Mouse (Mus musculus) cerebellum, adult 11-12 months (tissue): Measurements from ENCODE around the gene Zfp704.

Source experiments
- DNase-seq: peaks from one replicate; pipeline ENCODE4 v3.0.0; 2022

Gene Zfp704

GRCm38 (mm10) chr3:9512199-9512598, 97.7 kb downstream of the Zfp704 start:
- DNase-seq = no peak

DNA sequence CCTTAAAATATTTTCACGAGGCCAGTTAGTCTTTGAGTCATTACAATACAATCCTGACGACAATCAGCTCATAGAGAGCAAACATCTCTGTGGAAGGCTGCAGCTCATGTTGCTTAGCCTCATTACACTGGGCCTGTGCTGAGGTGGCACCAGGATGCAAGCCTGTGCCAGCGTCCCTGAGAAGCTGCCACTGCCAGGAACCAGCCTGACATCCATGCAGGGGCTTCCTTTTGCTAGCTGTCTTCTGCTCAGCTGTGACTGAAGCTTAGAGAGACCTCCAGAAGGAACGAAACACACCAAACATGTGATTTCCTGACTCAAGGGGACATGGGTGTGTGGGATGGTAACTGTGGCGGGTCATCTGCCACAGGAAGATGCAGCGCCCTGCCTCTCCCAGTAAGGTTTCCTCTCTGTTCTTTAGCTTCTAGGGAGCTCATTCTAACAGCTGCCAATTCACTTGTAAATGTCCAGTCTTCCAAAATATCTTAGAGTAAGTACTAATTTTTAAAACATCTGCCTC, 104.1 kb downstream of the Zfp704 start:
- no peak for DNase-seq

- no peak for DNase-seq
Measured at GRCm38 (mm10) chr3:9504371-9504770, 105.5 kb downstream of the Zfp704 start.

DNA sequence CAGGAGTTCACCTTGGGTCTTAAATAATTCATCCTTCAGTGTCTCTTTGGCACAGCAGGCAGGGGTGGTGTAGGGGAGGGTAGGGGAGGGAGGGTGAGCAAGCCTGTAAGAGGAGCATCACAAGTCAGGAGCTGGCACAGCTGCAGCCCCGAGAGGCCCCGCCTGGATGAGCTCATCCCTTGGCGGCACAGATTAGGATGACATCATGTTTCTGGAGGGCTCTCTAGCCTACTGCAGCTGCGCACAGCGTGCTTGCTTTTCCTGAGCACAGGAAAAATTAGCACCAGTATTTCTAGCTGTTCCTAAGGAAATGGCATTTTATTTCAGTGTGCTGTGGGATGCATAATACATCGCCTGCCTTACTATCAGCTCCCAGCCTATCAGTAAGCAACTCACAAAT, 109.2 kb downstream of the Zfp704 start:
- DNase-seq = peak; percentile 95

DNA sequence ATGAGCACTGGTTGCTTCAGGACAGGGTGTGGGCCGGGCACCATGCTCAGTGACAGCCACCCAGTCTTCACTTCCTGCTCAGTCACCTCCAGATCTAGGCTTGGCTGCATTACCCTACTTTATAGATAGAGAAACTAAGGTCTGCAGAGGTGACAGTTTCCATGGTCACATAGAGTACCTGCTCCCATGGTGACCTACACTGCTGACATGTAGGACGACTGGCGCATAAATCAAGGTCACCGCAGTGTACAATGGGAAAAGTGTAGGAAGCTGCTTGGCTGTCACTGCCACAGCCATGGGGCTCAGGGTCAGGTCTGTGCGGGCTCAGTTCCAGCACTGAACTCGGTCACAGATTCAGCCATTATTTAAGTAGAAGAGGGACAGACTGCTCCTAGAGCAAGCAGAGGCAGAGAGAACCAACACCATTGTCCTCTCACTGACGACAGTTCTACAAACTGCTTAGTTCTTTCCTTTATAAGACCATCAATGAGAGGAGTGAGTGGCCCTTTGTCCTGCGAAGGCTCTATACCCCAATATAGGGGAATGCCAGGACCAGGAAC, 109.8 kb downstream of the Zfp704 start:
- DNase-seq = peak; percentile 62

- no peak for DNase-seq
Measured at GRCm38 (mm10) chr3:9499489-9499888, 110.4 kb downstream of the Zfp704 start.

- DNase-seq = no peak
Measured at GRCm38 (mm10) chr3:9497260-9497659, 112.6 kb downstream of the Zfp704 start.

- no peak for DNase-seq
Measured at GRCm38 (mm10) chr3:9491766-9492283, 118.1 kb downstream of the Zfp704 start.

DNA sequence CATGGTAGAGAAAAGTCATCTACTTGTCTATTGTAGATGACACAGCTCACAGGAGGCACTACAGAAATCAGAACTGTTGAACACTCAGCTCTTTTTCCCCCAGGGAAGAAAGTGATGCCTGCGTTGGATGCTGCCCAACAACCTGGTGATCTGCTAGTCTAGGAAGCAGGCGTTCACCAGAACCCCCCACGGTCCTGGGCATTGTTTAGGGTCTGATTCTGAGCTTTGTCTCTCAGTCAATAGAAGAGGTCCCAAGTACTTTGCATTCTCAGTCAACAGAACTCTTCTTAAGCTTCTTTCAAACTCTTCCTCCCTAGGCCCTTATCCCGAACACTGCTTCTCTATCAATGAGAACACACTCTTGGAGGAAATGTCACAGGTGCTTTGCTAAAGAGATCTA, 122.2 kb downstream of the Zfp704 start:
- no peak for DNase-seq

DNA sequence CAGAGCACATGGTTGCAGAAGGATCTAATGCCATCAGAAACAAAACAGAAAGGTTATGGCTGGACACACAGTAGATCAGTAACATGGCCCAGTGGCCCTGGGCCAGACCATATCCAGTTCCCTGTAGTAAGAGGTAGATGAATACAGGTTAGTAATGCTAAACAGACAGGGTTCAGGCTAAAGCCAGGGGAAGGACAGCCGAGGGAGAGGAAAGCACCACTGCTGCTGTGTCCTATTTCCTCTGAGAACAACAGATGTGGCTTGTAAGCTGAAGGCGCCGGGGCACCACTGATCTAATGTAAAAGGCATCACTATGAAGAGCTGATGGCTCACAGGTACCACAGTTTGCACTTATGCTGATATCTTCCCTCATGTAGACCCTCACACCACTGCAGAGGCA, 124.4 kb downstream of the Zfp704 start:
- DNase-seq = no peak

GRCm38 (mm10) chr3:9481956-9482355, 127.9 kb downstream of the Zfp704 start:
- no peak for DNase-seq

DNA sequence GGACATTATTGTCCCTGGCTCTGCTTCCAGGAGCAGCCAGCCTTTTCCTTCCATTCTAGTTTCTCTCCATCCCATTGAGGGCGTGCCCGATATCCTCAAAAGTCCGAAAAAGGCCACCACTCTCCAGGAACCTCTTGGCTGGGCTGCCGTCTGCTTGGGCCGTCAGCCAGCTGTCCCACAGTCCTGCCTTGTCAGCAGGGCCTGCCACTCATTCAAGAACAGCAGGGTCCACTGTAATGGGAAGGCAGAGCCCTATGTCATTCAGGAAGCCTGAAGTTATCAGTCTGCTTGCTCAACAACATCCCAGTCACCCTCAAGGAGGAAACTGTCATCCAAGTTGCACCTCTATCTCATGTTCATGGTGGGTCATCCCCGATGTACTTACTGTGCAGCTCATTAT, 128.5 kb downstream of the Zfp704 start:
- DNase-seq = no peak

GRCm38 (mm10) chr3:9480936-9481335, 128.9 kb downstream of the Zfp704 start:
- DNase-seq = no peak

DNA sequence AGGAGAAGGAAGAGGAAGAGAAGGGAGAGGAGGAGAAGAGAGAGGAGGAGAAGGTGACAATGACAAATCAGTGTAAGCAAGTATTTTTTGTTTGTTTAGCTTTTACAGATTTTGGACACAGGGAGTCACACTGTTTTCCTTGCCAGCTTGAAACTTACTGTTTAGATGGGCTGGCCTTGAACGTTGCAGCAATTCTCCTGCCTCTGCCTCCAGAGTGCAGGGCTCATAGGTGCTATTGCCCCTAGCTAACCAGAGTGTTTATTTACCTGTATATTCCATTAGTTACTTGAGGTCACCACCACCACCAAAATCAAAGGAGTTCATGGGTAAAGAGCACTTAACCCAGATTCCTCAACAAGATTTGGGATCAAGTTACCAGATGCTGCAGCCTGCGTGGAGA, 132.5 kb downstream of the Zfp704 start:
- DNase-seq = no peak

DNA sequence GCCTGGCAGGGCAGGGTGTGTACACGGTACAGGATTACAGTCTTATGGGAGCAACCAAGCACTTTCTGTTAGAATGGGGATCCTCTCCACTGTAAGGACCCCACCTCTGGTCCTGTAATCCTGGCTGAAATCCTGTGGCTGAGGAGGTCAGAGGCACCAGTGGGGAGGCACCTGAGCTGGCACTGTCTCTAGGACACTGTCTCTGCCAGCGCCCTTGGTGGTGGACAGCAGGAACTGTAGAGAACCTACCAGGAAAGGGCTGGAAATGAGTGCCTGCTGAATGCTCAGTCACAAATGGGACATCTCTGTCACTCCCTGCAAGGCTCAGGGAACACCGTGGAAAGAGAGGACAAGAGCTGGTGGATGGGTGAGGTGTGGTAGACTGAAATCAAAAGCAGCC, 133.5 kb downstream of the Zfp704 start:
- no peak for DNase-seq

DNA sequence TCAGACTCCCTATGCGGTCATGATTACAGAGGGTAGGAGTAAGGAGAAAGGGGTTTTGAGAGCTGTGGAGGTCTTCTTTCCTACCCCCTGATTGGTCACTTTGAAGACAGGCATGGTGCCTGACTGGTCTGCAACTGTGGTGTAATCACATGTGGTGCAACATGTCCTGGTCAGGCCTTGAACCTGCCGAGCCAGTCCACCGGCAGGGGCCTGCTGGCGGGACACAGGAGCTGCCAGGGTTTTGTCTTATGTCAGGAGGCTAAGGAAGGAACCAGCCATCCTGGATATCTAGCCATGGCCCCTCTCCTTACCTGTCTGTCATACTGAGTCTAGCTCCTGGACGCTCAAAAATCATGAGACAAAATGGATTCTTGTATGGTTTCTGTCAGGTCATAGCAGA, 134.4 kb downstream of the Zfp704 start:
- no peak for DNase-seq

- no peak for DNase-seq
Measured at GRCm38 (mm10) chr3:9474331-9474730, 135.6 kb downstream of the Zfp704 start.

- no peak for DNase-seq
Measured at GRCm38 (mm10) chr3:9466287-9466686, 143.6 kb downstream of the Zfp704 start.

DNA sequence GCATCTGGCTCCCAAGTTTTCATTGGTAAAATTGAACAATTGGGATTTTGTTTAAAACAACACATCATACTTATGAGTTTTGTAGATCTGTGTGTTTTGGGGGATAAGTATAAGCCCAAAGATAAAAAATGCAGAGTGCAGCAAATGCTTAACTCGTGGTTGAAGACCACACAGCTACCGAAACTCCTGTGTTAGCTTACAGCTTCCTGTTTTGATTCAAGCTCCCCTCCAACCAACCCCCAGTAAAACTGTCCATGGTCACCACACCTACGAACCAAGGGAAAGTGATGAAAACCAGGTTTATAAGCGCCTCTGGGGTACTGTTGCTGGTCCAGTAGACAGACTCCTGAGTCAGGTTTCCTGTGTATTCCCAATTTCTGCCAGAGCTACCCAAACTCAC, 144.2 kb downstream of the Zfp704 start:
- no peak for DNase-seq

GRCm38 (mm10) chr3:9461660-9462059, 148.2 kb downstream of the Zfp704 start:
- no peak for DNase-seq

DNA sequence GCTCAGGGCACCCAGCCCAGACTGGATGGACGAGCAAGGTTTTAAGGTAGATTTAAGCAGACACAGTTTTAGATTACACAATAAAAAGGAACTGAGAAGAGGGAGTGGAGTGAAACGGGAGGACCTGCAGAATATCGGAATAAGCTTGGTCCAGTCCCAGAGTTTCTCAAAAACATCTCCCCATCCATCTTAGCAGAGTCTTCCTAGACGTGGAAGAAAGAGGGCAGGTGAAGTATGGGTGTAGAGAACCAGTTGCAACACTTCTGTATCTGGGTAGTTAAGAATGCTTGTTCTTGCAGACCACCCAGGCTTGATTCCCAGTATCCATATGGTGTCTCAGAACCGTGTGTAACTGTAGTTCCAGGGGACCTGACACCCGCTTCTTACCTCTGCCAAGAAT, 149.6 kb downstream of the Zfp704 start:
- DNase-seq = no peak

GRCm38 (mm10) chr3:9456380-9456890, 153.4 kb downstream of the Zfp704 start:
- DNase-seq = no peak

- no peak for DNase-seq
Measured at GRCm38 (mm10) chr3:9455351-9455750, 154.5 kb downstream of the Zfp704 start.

DNA sequence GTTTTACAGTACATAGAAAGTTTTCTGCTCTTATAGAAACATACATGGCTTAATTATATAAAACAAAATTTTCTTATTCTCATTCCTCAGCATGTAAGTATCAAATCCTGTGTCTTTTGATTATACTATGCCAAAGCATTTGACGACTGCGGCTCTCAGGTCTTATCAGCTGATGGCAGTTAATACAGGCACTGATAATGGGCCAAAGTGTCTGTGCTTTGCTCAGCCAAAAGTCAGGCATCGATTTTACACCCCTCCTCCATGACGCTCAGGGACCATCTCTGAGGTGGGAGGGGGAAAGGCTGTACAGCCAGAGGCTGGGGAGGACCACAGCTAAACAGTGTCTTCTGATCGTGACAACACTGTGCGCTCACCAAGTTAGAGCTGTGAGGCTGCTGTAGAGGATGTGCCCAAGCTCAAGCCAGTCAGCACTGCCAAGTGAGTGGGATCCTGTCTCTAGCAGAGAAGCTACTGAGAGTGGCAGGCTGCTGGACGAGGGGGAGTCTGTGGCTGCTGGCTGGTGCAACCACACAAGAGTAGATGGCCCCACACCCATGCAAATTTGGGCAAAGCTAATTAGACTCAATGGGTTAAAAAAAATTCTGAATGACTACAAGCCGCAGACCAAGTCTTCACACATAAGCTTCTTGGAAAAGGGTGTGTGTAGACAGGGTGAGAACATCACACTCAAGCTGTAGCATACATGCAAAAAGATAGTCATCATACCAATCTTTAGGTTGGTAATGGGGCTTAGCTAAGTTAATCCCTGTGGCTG, 155.1 kb downstream of the Zfp704 start:
- no peak for DNase-seq
